8 mouse cellular contexts compared by ENCODE assay signal in the genomic region with DNA sequence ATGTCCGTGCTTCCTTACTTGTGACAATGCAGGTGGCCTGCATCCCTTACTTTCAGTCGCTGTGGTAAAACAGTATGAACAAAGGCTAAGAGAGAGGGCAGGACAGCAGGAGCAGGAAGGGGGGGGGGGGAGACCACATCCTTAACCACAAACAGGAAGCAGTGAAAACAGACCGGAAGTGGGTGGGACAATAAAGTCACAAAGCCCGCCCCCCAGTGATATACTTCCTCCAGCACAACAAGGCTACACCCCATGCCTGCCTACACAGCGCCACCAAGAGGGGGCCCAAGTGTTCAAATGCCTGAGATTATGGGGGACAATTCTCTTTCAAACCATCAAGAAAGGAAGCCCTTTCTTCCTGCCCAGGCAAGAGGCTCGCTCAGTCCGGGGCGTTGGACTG.
DNase-seq lines count a peak whose midpoint lies in the region; ATAC-seq and TF ChIP-seq lines count a peak whose summit lies in the region.
"Had no signal": no experiment of that assay in that cellular context is flagged by ENCODE, and none has a peak within 500 bp of the region (broad histone marks: within the 10 kb centered on the region; RNA-seq: fewer than 3 reads in every experiment).

No protein-coding gene starts in this region.

- TF ChIP-seq CTCF in liver, postnatal 0 days (IDR thresholded peaks at IDR 0.05; ENCODE audit: low read depth): peak; percentile 35

- 57% methylated on average over 8 of the region's 8 CpGs for WGBS in liver, postnatal 0 days (ENCODE audit: insufficient replicate concordance)
- WGBS in limb, embryonic 10.5 days: 95% methylated on average over 8 of the region's 8 CpGs

- peaks cover 3% of the 10 kb centered on the region; the same call in 1 of the 2 replicates for H3K4me1 ChIP-seq in liver, postnatal 0 days (ENCODE audit: insufficient read depth)
- peaks cover 21% of the 10 kb centered on the region for H3K4me1 ChIP-seq in limb, embryonic 10.5 days

- no peak for TF ChIP-seq EP300 in liver, postnatal 0 days (IDR thresholded peaks at IDR 0.05; ENCODE audit: low read depth)

- H3K9ac ChIP-seq in liver, postnatal 0 days (replicated peaks): no peak overlapping the region
- H3K9ac ChIP-seq: hindbrain, embryonic 15.5 days had no signal

- no peaks in the 10 kb centered on the region for H3K27me3 ChIP-seq in liver, postnatal 0 days (ENCODE audit: insufficient read depth, low read length)
- H3K27me3 ChIP-seq in limb, embryonic 10.5 days (ENCODE audit: low read depth, poor library complexity, severe bottlenecking): no peaks in the 10 kb centered on the region
- H3K27me3 ChIP-seq: hindbrain, embryonic 15.5 days had no signal

- intact Hi-C loops in left cerebral cortex, postnatal 4 days (cut with DNase I): no loop called here

- peak; percentile 39 for DNase-seq in liver, postnatal 0 days
- no peak for DNase-seq in liver
- peak; percentile 52 for DNase-seq in ES-CJ7 (ENCODE audit: low read depth, low spot score)
- no peak for DNase-seq in limb, embryonic 10.5 days (ENCODE audit: low spot score)
- peak; percentile 64 for DNase-seq in thymus, postnatal 14 days
- DNase-seq in left cerebral cortex, postnatal 4 days: no peak
- no peak for DNase-seq in cerebellum, adult 11-12 months

- peak; percentile 22; the same call in 1 of the 2 replicates for ATAC-seq in liver, postnatal 0 days

- H3K27ac ChIP-seq in liver, postnatal 0 days (ENCODE audit: low read depth): no peak overlapping the region
- peak overlapping the region; percentile 54 for H3K27ac ChIP-seq in limb, embryonic 10.5 days
- H3K27ac ChIP-seq: hindbrain, embryonic 15.5 days had no signal

- no peaks in the 10 kb centered on the region for H3K36me3 ChIP-seq in liver, postnatal 0 days (replicated peaks; ENCODE audit: insufficient read depth, low read length)
- H3K36me3 ChIP-seq in limb, embryonic 10.5 days: no peaks in the 10 kb centered on the region
- H3K36me3 ChIP-seq: hindbrain, embryonic 15.5 days had no signal

- H3K4me3 ChIP-seq in liver, postnatal 0 days (ENCODE audit: low read depth, low read length): no peak overlapping the region
- no peak overlapping the region for H3K4me3 ChIP-seq in limb, embryonic 10.5 days
- H3K4me3 ChIP-seq: hindbrain, embryonic 15.5 days had no signal

- H3K9me3 ChIP-seq in liver, postnatal 0 days (ENCODE audit: low read length): peaks cover 4% of the 10 kb centered on the region; the same call in 1 of the 2 replicates
- no peaks in the 10 kb centered on the region for H3K9me3 ChIP-seq in limb, embryonic 10.5 days (replicated peaks)
- H3K9me3 ChIP-seq: hindbrain, embryonic 15.5 days had no signal

- no peak overlapping the region for H3K4me2 ChIP-seq in liver, postnatal 0 days (ENCODE audit: low read depth, low read length)
- H3K4me2 ChIP-seq: hindbrain, embryonic 15.5 days had no signal

Comparison
In these comparisons a context has a peak if more than half of its experiments do, and no peak if none do; other contexts are left out.
1. DNase-seq: peak in liver, postnatal 0 days (single experiment), ES-CJ7 (single experiment) and thymus, postnatal 14 days (single experiment); none in liver (single experiment), limb, embryonic 10.5 days (single experiment), left cerebral cortex, postnatal 4 days (single experiment) and cerebellum, adult 11-12 months (single experiment).